Mouse (Mus musculus): ENCODE measurements around the gene Msl1. TPM values are rescaled to one million over a fixed set of nuclear protein-coding genes. Genes with fewer than 3 reads are reported as not detected.

Gene Msl1
- polyA plus RNA-seq, 1 experiment, result 83.8 TPM

GRCm38 (mm10) chr11:98785214-98785613, 10.1 kb upstream of the Msl1 start:
- peak overlapping the region; percentile 88 for H3K27ac ChIP-seq (ENCODE audit: insufficient read depth, low read length)
- peaks cover 18% of the 10 kb centered on the region for H3K4me1 ChIP-seq (ENCODE audit: control insufficient read depth, insufficient read depth, low read length)
- TF ChIP-seq CTCF (IDR thresholded peaks at IDR 0.05; ENCODE audit: borderline replicate concordance, insufficient read depth, low read length) (no peak), POLR2A (IDR thresholded peaks at IDR 0.05; ENCODE audit: low read depth, low read length) (no peak)
- no peak overlapping the region for H3K4me3 ChIP-seq (ENCODE audit: insufficient read depth, low read length)

DNA sequence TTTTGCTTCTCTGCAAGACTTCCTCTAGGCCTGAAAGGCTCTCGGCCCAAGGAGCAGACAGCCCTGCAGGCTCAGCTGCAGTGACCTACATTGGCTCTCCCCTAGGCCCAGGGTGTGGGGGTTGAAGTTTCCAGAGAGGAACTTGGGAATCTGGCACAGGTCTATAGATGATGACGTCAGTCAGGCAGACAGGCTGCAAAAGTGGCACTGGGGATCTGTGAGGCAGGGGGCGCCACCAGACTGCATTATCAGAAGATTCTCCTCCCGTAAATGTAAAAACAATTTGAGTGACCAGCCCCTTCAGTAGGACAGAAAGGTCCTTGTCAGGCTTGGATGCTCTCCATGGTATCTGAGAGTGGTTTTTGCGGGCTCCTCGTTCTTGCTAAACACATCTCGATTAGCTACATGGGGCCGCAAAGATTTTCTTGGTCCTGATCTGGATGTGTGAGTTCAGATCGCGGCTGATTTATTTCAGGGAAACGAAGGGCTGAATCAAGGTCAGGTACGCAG, 9.5 kb upstream of the Msl1 start:
- no peak overlapping the region for H3K4me3 ChIP-seq (ENCODE audit: insufficient read depth, low read length)
- peak overlapping the region; percentile 88 for H3K27ac ChIP-seq (ENCODE audit: insufficient read depth, low read length)
- TF ChIP-seq CTCF (IDR thresholded peaks at IDR 0.05; ENCODE audit: borderline replicate concordance, insufficient read depth, low read length) (peak; percentile 54; the same call in 1 of the 2 replicates), POLR2A (IDR thresholded peaks at IDR 0.05; ENCODE audit: low read depth, low read length) (0 out of 2 replicates have a peak, but pooled peaks have one; percentile 16)
- peaks cover 18% of the 10 kb centered on the region for H3K4me1 ChIP-seq (ENCODE audit: control insufficient read depth, insufficient read depth, low read length)

- Histone ChIP-seq H3K4me3 (ENCODE audit: insufficient read depth, low read length) (no peak overlapping the region), H3K4me1 (ENCODE audit: control insufficient read depth, insufficient read depth, low read length) (peaks cover 18% of the 10 kb centered on the region), H3K27ac (ENCODE audit: insufficient read depth, low read length) (peak overlapping the region; percentile 88)
- no peak for TF ChIP-seq POLR2A (IDR thresholded peaks at IDR 0.05; ENCODE audit: low read depth, low read length)
- TF ChIP-seq CTCF (IDR thresholded peaks at IDR 0.05; ENCODE audit: borderline replicate concordance, insufficient read depth, low read length), result peak; percentile 48; the same call in 1 of the 2 replicates
These were observed 8.7 kb upstream of the Msl1 start for GRCm38 (mm10) chr11:98786359-98787214.

DNA sequence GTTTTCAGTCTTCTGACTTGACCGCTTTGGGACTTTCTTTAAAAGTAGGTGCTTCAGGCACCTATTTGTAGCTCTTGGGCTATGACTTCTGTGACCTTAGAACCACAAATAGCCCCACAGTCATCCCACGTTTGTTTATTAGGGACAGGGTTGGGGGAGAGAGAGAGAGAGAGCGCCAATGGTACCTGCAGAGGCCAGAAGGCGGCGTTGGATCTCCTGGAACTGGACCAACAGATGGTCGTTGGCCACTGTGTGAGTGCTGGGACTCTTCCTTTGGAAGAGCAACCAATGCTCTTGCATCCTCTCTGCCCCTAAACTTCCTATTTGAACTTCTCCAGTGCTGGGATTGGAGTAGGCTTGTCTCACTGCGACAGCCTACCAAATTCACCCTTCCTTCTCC, 8.1 kb upstream of the Msl1 start:
- H3K27ac ChIP-seq (ENCODE audit: insufficient read depth, low read length), result peak overlapping the region; percentile 38; the same call in 1 of the 2 replicates
- no peak overlapping the region for H3K4me3 ChIP-seq (ENCODE audit: insufficient read depth, low read length)
- TF ChIP-seq POLR2A (IDR thresholded peaks at IDR 0.05; ENCODE audit: low read depth, low read length) (no peak), CTCF (IDR thresholded peaks at IDR 0.05; ENCODE audit: borderline replicate concordance, insufficient read depth, low read length) (no peak)
- peaks cover 18% of the 10 kb centered on the region for H3K4me1 ChIP-seq (ENCODE audit: control insufficient read depth, insufficient read depth, low read length)

DNA sequence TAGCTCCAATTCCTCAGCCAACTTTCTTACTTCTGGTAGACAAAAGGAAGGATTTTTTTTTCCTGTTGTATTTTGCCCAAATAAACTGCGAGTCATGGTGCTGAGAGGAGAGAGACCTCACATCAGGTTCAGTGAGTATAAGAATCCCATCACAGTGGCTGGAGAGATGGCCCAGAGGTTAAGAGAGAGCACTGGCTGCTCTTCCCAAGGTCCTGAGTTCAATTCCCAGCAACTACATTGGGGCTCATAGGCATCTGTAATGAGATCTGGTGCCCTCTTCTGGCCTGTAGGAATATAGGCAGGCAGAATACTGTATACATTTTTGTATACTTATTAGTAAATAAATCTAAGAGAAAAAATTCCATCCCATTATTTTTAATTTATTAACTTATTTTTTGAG, 7.6 kb upstream of the Msl1 start:
- TF ChIP-seq POLR2A (IDR thresholded peaks at IDR 0.05; ENCODE audit: low read depth, low read length), result no peak
- TF ChIP-seq CTCF (IDR thresholded peaks at IDR 0.05; ENCODE audit: borderline replicate concordance, insufficient read depth, low read length), result no peak
- Histone ChIP-seq H3K4me1 (ENCODE audit: control insufficient read depth, insufficient read depth, low read length) (peaks cover 15% of the 10 kb centered on the region), H3K4me3 (ENCODE audit: insufficient read depth, low read length) (no peak overlapping the region), H3K27ac (ENCODE audit: insufficient read depth, low read length) (no peak overlapping the region)

DNA sequence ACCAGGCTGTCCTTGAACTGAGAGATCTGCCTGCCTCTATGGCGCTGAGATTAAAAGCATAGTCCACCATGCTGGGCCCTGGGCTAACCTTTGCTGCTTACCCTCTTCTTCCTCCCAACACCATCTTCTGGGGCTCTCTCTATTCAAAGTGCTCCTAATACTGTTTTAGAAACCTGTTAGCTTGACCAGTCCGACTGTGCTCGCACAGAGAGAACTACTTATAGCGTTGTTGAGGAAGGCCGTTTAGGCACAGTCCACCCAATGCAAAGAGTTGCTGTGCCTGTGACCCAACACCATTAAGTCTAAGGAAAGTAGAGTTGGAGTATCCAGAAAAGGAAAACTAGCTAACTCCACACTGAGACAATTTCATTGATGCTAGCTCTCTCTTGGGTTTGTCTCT, 7.2 kb upstream of the Msl1 start:
- peak overlapping the region; percentile 22 for H3K27ac ChIP-seq (ENCODE audit: insufficient read depth, low read length)
- no peak overlapping the region for H3K4me3 ChIP-seq (ENCODE audit: insufficient read depth, low read length)
- TF ChIP-seq POLR2A (IDR thresholded peaks at IDR 0.05; ENCODE audit: low read depth, low read length) (no peak), CTCF (IDR thresholded peaks at IDR 0.05; ENCODE audit: borderline replicate concordance, insufficient read depth, low read length) (no peak)
- H3K4me1 ChIP-seq (ENCODE audit: control insufficient read depth, insufficient read depth, low read length), result peaks cover 12% of the 10 kb centered on the region

- TF ChIP-seq CTCF (IDR thresholded peaks at IDR 0.05; ENCODE audit: borderline replicate concordance, insufficient read depth, low read length), result peak; percentile 63; the same call in 1 of the 2 replicates
- TF ChIP-seq POLR2A (IDR thresholded peaks at IDR 0.05; ENCODE audit: low read depth, low read length), result peak; percentile 34; the same call in 1 of the 2 replicates
- Histone ChIP-seq H3K4me3 (ENCODE audit: insufficient read depth, low read length) (peak overlapping the region; percentile 41), H3K4me1 (ENCODE audit: control insufficient read depth, insufficient read depth, low read length) (peaks cover 10% of the 10 kb centered on the region), H3K27ac (ENCODE audit: insufficient read depth, low read length) (peak overlapping the region; percentile 39)
These were observed 6.6 kb upstream of the Msl1 start for GRCm38 (mm10) chr11:98788550-98789218.

DNA sequence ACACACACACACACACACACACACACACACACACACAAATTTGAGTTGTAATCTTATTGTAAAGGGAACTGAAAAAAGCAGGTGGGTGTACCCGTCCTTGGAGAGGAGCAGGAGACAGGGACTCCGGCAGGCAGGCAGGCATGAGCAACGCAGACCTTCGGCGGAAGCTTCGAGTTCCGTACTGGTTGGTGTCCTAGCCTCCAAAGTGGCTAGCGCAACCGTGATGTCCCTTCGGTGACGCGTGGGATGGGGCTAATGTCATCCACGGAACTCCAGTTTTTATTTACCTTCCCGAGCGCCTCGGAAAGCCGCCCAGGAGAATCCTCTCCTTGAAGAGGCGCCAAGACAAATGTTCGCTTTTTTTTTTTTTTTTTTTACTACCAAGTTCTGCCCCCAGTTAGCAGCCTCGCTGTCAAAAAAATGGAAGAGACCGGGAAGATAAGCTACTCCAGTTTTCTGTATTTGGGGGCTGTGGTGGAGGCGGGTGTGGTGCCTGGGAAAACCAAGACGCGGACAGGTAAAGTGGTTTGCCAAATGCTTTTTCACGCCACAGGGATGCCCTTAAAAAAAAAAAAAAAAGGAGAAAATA, 6.0 kb upstream of the Msl1 start:
- Histone ChIP-seq H3K27ac (ENCODE audit: insufficient read depth, low read length) (peak overlapping the region; percentile 39), H3K4me1 (ENCODE audit: control insufficient read depth, insufficient read depth, low read length) (peaks cover 4% of the 10 kb centered on the region), H3K4me3 (ENCODE audit: insufficient read depth, low read length) (peak overlapping the region; percentile 41)
- TF ChIP-seq CTCF (IDR thresholded peaks at IDR 0.05; ENCODE audit: borderline replicate concordance, insufficient read depth, low read length) (no peak), POLR2A (IDR thresholded peaks at IDR 0.05; ENCODE audit: low read depth, low read length) (peak; percentile 32; the same call in 1 of the 2 replicates)

DNA sequence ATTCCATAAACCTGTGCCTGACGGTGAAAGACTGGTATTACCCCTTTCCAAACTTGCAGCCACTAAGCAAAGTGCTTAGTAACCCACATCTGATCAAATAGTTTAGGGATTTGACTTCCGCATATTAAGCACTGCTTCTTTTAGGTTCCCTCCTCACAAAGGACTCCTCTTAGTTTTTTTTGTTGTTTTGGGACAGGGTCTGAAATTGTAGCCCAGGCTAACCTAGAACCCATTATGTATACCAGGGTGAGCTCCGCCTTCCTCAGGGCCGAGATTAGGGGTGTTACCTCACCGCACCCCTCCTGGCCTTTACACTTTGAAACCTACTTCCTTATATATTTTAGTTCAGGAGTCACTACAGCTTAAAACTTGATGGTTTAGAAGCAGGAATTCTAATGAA, 5.5 kb upstream of the Msl1 start:
- H3K4me1 ChIP-seq (ENCODE audit: control insufficient read depth, insufficient read depth, low read length), result peaks cover 3% of the 10 kb centered on the region
- TF ChIP-seq POLR2A (IDR thresholded peaks at IDR 0.05; ENCODE audit: low read depth, low read length) (no peak), CTCF (IDR thresholded peaks at IDR 0.05; ENCODE audit: borderline replicate concordance, insufficient read depth, low read length) (no peak)
- peak overlapping the region; percentile 41; the same call in 1 of the 2 replicates for H3K4me3 ChIP-seq (ENCODE audit: insufficient read depth, low read length)
- no peak overlapping the region for H3K27ac ChIP-seq (ENCODE audit: insufficient read depth, low read length)
